Mouse (Mus musculus): ENCODE results near the gene Zswim5.

DNA sequence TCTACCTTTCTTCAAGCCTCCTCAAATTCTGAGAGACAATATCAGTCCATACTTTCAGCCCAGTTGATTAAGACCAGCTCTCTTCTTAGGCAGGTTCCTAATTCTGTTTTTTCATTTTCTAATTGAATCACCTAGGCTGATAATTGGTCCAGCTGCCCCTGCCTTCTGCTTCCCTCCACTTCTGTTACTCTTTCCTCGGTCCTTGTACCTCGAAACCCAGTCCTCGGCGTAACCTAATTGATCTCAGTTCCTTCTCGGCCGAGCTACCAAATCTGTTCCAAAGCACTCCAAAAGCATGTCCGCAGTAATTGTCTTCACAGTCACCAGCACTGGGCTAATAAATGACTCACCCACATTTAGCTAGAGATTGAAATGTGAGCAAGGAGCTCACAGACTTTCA is 77.8 kb downstream of the Zswim5 start:
- TF ChIP-seq CTCF (IDR thresholded peaks at IDR 0.05; ENCODE audit: low read depth) (no peak), EP300 (optimal IDR thresholded peaks at IDR 0.05) (no peak)

All from stomach, postnatal 0 days (tissue).